Mouse (Mus musculus) limb, embryonic 13.5 days (tissue): ENCODE results near the gene Ccdc157. TPM values are rescaled to one million over a fixed set of nuclear protein-coding genes. Genes with fewer than 3 reads are reported as not detected.
"Not testable (repeated sequence)": the region's sequence is repeated elsewhere in the genome, so short reads cannot be mapped to it uniquely, and the experiment has no call there.

Experiments used
- ATAC-seq: fragments of 200-750 bp; cut with Nextera tagmentation; 2 replicates; pipeline ENCODE4 v1.8.0; 2017; ENCODE audit warnings: low read depth, moderate number of reproducible peaks, moderate TSS enrichment; ENCODE audit not compliant: low FRiP score
- H3K27ac ChIP-seq: fragments of 300-500 bp; sonication (generic); 2 replicates; pipeline ENCODE4 v1.5.1; 2015; ENCODE audit warnings: inconsistent platforms, mild to moderate bottlenecking, moderate library complexity
- H3K27me3 ChIP-seq: fragments of 300-500 bp; sonication (generic); 2 replicates; pipeline ENCODE4 v1.6.1; 2015; ENCODE audit warnings: mild to moderate bottlenecking, inconsistent platforms
- H3K36me3 ChIP-seq: fragments of 300-500 bp; sonication (generic); 2 replicates; pipeline ENCODE4 v1.6.1; 2015; ENCODE audit warnings: inconsistent platforms, mild to moderate bottlenecking, moderate library complexity
- H3K4me1 ChIP-seq: fragments of 300-500 bp; sonication (generic); 2 replicates; pipeline ENCODE4 v1.6.1; 2015; ENCODE audit warnings: inconsistent platforms
- H3K4me2 ChIP-seq: fragments of 300-500 bp; sonication (generic); replicated peaks from 2 replicates; pipeline ENCODE4 v1.6.1; 2015; ENCODE audit warnings: inconsistent platforms, mild to moderate bottlenecking, moderate library complexity
- H3K4me3 ChIP-seq: fragments of 300-500 bp; sonication (generic); 2 replicates; pipeline ENCODE4 v1.5.1; 2015; ENCODE audit warnings: moderate library complexity, mild to moderate bottlenecking, inconsistent platforms
- H3K9ac ChIP-seq: fragments of 300-500 bp; sonication (generic); 2 replicates; pipeline ENCODE4 v1.6.1; 2015; ENCODE audit warnings: mild to moderate bottlenecking, inconsistent platforms
- H3K9me3 ChIP-seq: fragments of 300-500 bp; sonication (generic); 2 replicates; pipeline ENCODE4 v1.6.1; 2016; ENCODE audit warnings: inconsistent platforms
- WGBS: fragments of 180-500 bp; shearing (Covaris S2); methylation state at CpG from one replicate; pipeline ENCODE4 v1.1.7; 2015; 5-methylcytosine and 5-hydroxymethylcytosine counted together
- polyA plus RNA-seq: library from polyadenylated mRNA; unstranded; fragments of >200 nt; fragmentation: Nextera tagmentation; extraction: Ambion mirVana; gene quantifications from 2 replicates; pipeline ENCODE4 v1.2.1, GENCODE M21; 2015

The Ccdc157 gene
- polyA plus RNA-seq, 1 experiment from 2014 or later: 10.3 TPM

- no peak overlapping the region for H3K4me2 ChIP-seq
- H3K36me3 ChIP-seq: no peaks in the 10 kb centered on the region
- H3K4me3 ChIP-seq: no peak overlapping the region
- no peak overlapping the region for H3K9ac ChIP-seq
- WGBS: 82% methylated on average over 5 of the region's 5 CpGs
- H3K9me3 ChIP-seq: peaks cover 20% of the 10 kb centered on the region; the same call in 1 of the 2 replicates
- no peak for ATAC-seq
- peaks cover 17% of the 10 kb centered on the region for H3K4me1 ChIP-seq
- H3K27me3 ChIP-seq: peaks cover 37% of the 10 kb centered on the region
- H3K27ac ChIP-seq: no peak overlapping the region
These were observed 37.9 kb downstream of the Ccdc157 start for GRCm38 (mm10) chr11:4122226-4122625.

- WGBS: 75% methylated on average over 3 of the region's 3 CpGs
- no peak overlapping the region for H3K4me2 ChIP-seq
- H3K4me1 ChIP-seq: peaks cover 21% of the 10 kb centered on the region
- H3K27ac ChIP-seq: no peak overlapping the region
- H3K27me3 ChIP-seq: peaks cover 42% of the 10 kb centered on the region
- ATAC-seq: no peak
- peaks cover 16% of the 10 kb centered on the region; the same call in 1 of the 2 replicates for H3K9me3 ChIP-seq
- H3K36me3 ChIP-seq: no peaks in the 10 kb centered on the region
- H3K9ac ChIP-seq: no peak overlapping the region
- H3K4me3 ChIP-seq: no peak overlapping the region
These were observed 38.4 kb downstream of the Ccdc157 start for GRCm38 (mm10) chr11:4121691-4122090.

- Histone ChIP-seq H3K27me3 (peaks cover 46% of the 10 kb centered on the region), H3K9me3 (no peaks in the 10 kb centered on the region), H3K36me3 (no peaks in the 10 kb centered on the region), H3K4me1 (peaks cover 21% of the 10 kb centered on the region), H3K27ac (no peak overlapping the region), H3K4me2 (no peak overlapping the region), H3K9ac (no peak overlapping the region), H3K4me3 (no peak overlapping the region)
- WGBS: 79% methylated on average over 5 of the region's 5 CpGs
- no peak for ATAC-seq
These were observed 40.5 kb downstream of the Ccdc157 start for GRCm38 (mm10) chr11:4119635-4120034.

GRCm38 (mm10) chr11:4118081-4118921 lies 41.8 kb downstream of the Ccdc157 start:
- peak overlapping the region; percentile 63 for H3K4me3 ChIP-seq
- H3K9me3 ChIP-seq: no peaks in the 10 kb centered on the region
- ATAC-seq: peak; percentile 64
- H3K36me3 ChIP-seq: no peaks in the 10 kb centered on the region
- H3K27ac ChIP-seq: peak overlapping the region; percentile 39; the same call in 1 of the 2 replicates
- peaks cover 21% of the 10 kb centered on the region for H3K4me1 ChIP-seq
- peak overlapping the region; percentile 85 for H3K9ac ChIP-seq
- H3K4me2 ChIP-seq: peak overlapping the region; percentile 96
- WGBS: 3% methylated on average over 41 of the region's 41 CpGs
- peaks cover 46% of the 10 kb centered on the region for H3K27me3 ChIP-seq

GRCm38 (mm10) chr11:4117372-4118071 lies 42.6 kb downstream of the Ccdc157 start:
- no peak for ATAC-seq
- H3K4me3 ChIP-seq: peak overlapping the region; percentile 63
- WGBS: 27% methylated on average over 3 of the region's 3 CpGs
- H3K4me1 ChIP-seq: peaks cover 21% of the 10 kb centered on the region
- peaks cover 46% of the 10 kb centered on the region for H3K27me3 ChIP-seq
- H3K27ac ChIP-seq: no peak overlapping the region
- H3K9me3 ChIP-seq: no peaks in the 10 kb centered on the region
- H3K4me2 ChIP-seq: peak overlapping the region; percentile 96
- peak overlapping the region; percentile 85 for H3K9ac ChIP-seq
- H3K36me3 ChIP-seq: no peaks in the 10 kb centered on the region

GRCm38 (mm10) chr11:4116458-4117141 lies 43.5 kb downstream of the Ccdc157 start:
- H3K4me2 ChIP-seq: peak overlapping the region; percentile 96
- no peak overlapping the region for H3K27ac ChIP-seq
- peaks cover 46% of the 10 kb centered on the region for H3K27me3 ChIP-seq
- no peaks in the 10 kb centered on the region for H3K36me3 ChIP-seq
- 56% methylated on average over 11 of the region's 11 CpGs for WGBS
- no peak overlapping the region for H3K4me3 ChIP-seq
- H3K9me3 ChIP-seq: no peaks in the 10 kb centered on the region
- ATAC-seq: no peak
- H3K4me1 ChIP-seq: peaks cover 21% of the 10 kb centered on the region
- no peak overlapping the region for H3K9ac ChIP-seq

- no peak for ATAC-seq
- H3K4me3 ChIP-seq: no peak overlapping the region
- H3K9me3 ChIP-seq: no peaks in the 10 kb centered on the region
- H3K4me1 ChIP-seq: peaks cover 21% of the 10 kb centered on the region
- H3K9ac ChIP-seq: no peak overlapping the region
- 88% methylated on average over 4 of the region's 4 CpGs for WGBS
- H3K27me3 ChIP-seq: peaks cover 39% of the 10 kb centered on the region
- peaks cover 4% of the 10 kb centered on the region; the same call in 1 of the 2 replicates for H3K36me3 ChIP-seq
- H3K27ac ChIP-seq: no peak overlapping the region
- H3K4me2 ChIP-seq: no peak overlapping the region
These were observed 44.7 kb downstream of the Ccdc157 start for GRCm38 (mm10) chr11:4115407-4115806.

GRCm38 (mm10) chr11:4114541-4114940 lies 45.6 kb downstream of the Ccdc157 start:
- not testable (repeated sequence) for H3K9me3 ChIP-seq, H3K9ac ChIP-seq, ATAC-seq, H3K4me3 ChIP-seq, H3K36me3 ChIP-seq, H3K27ac ChIP-seq, H3K4me2 ChIP-seq
- Histone ChIP-seq H3K4me1 (peaks cover 21% of the 10 kb centered on the region), H3K27me3 (peaks cover 30% of the 10 kb centered on the region)
- WGBS: 86% methylated on average over 6 of the region's 6 CpGs

GRCm38 (mm10) chr11:4113970-4114369 lies 46.1 kb downstream of the Ccdc157 start:
- 83% methylated on average over 6 of the region's 6 CpGs for WGBS
- no peak overlapping the region for H3K9ac ChIP-seq

GRCm38 (mm10) chr11:4113496-4113895 lies 46.6 kb downstream of the Ccdc157 start:
- ATAC-seq: no peak
- Histone ChIP-seq H3K4me3 (no peak overlapping the region), H3K9me3 (no peaks in the 10 kb centered on the region), H3K4me1 (peaks cover 15% of the 10 kb centered on the region), H3K36me3 (peaks cover 12% of the 10 kb centered on the region), H3K4me2 (no peak overlapping the region), H3K27me3 (peaks cover 22% of the 10 kb centered on the region), H3K27ac (no peak overlapping the region), H3K9ac (no peak overlapping the region)
- 83% methylated on average over 4 of the region's 4 CpGs for WGBS

More at GRCm38 (mm10) chr11:4113970-4114369, 46.1 kb downstream of the Ccdc157 start:
- peaks cover 7% of the 10 kb centered on the region; the same call in 1 of the 2 replicates for H3K36me3 ChIP-seq
- H3K27ac ChIP-seq: no peak overlapping the region
- H3K4me3 ChIP-seq: no peak overlapping the region
- peaks cover 20% of the 10 kb centered on the region for H3K4me1 ChIP-seq
- H3K4me2 ChIP-seq: no peak overlapping the region
- no peaks in the 10 kb centered on the region for H3K9me3 ChIP-seq
- H3K27me3 ChIP-seq: peaks cover 25% of the 10 kb centered on the region
- ATAC-seq: no peak

- peaks cover 16% of the 10 kb centered on the region for H3K36me3 ChIP-seq
- no peak overlapping the region for H3K27ac ChIP-seq
- peaks cover 16% of the 10 kb centered on the region for H3K27me3 ChIP-seq
- H3K4me1 ChIP-seq: peaks cover 11% of the 10 kb centered on the region
- ATAC-seq: no peak
- WGBS: 61% methylated on average over 6 of the region's 6 CpGs
- no peaks in the 10 kb centered on the region for H3K9me3 ChIP-seq
- no peak overlapping the region for H3K4me2 ChIP-seq
- H3K9ac ChIP-seq: no peak overlapping the region
- H3K4me3 ChIP-seq: no peak overlapping the region
These were observed 47.2 kb downstream of the Ccdc157 start for GRCm38 (mm10) chr11:4112861-4113260.

- Histone ChIP-seq H3K36me3 (peaks cover 16% of the 10 kb centered on the region), H3K9me3 (no peaks in the 10 kb centered on the region), H3K4me1 (peaks cover 2% of the 10 kb centered on the region; the same call in 1 of the 2 replicates), H3K27ac (no peak overlapping the region), H3K4me3 (no peak overlapping the region), H3K9ac (no peak overlapping the region), H3K27me3 (peaks cover 7% of the 10 kb centered on the region), H3K4me2 (no peak overlapping the region)
- 89% methylated on average over 4 of the region's 4 CpGs for WGBS
- ATAC-seq: no peak
These were observed 48.1 kb downstream of the Ccdc157 start for GRCm38 (mm10) chr11:4112033-4112432.
